Mouse (Mus musculus) WW6 (cell line): ENCODE measurements around the gene 4930404N11Rik.

Experiments used
- DNase-seq: peaks from one replicate; pipeline ENCODE4 v3.0.0-alpha.2; 2013; ENCODE audit warnings: low read depth, low spot score

Gene 4930404N11Rik

GRCm38 (mm10) chr10:81401521-81402226 lies 36.1 kb upstream of the 4930404N11Rik start:
- DNase-seq = peak; percentile 72

- DNase-seq = no peak
Observed at GRCm38 (mm10) chr10:81401205-81401520, 35.5 kb upstream of the 4930404N11Rik start.

- DNase-seq = no peak
Observed at GRCm38 (mm10) chr10:81400371-81401204, 35.0 kb upstream of the 4930404N11Rik start.

- no peak for DNase-seq
Observed at GRCm38 (mm10) chr10:81399798-81400308, 34.2 kb upstream of the 4930404N11Rik start.

GRCm38 (mm10) chr10:81399296-81399695 lies 33.7 kb upstream of the 4930404N11Rik start:
- no peak for DNase-seq

GRCm38 (mm10) chr10:81396749-81397148 lies 31.1 kb upstream of the 4930404N11Rik start:
- no peak for DNase-seq

GRCm38 (mm10) chr10:81395865-81396264 lies 30.2 kb upstream of the 4930404N11Rik start:
- no peak for DNase-seq

- no peak for DNase-seq
Observed at GRCm38 (mm10) chr10:81395127-81395526, 29.5 kb upstream of the 4930404N11Rik start.

GRCm38 (mm10) chr10:81393456-81394063 lies 27.9 kb upstream of the 4930404N11Rik start:
- no peak for DNase-seq

- DNase-seq = no peak
Observed at GRCm38 (mm10) chr10:81392781-81393185, 27.2 kb upstream of the 4930404N11Rik start, which contains the start of gene Smim24. Smim24 (plus strand) TSS chr10:81393051.

GRCm38 (mm10) chr10:81392270-81392669 lies 26.7 kb upstream of the 4930404N11Rik start:
- no peak for DNase-seq

- DNase-seq = no peak
Observed at GRCm38 (mm10) chr10:81390678-81390965, 25.0 kb upstream of the 4930404N11Rik start.

GRCm38 (mm10) chr10:81389801-81390677 lies 24.4 kb upstream of the 4930404N11Rik start:
- DNase-seq = no peak

- no peak for DNase-seq
Observed at GRCm38 (mm10) chr10:81389373-81389772, 23.8 kb upstream of the 4930404N11Rik start.

GRCm38 (mm10) chr10:81388505-81389055 lies 23.0 kb upstream of the 4930404N11Rik start, which contains the start of gene Gm48552:
Gm48552 (plus strand) TSS chr10:81389005.
- no peak for DNase-seq

- no peak for DNase-seq
Observed at GRCm38 (mm10) chr10:81387716-81388115, 22.1 kb upstream of the 4930404N11Rik start.

- no peak for DNase-seq
Observed at GRCm38 (mm10) chr10:81385603-81386306, 20.1 kb upstream of the 4930404N11Rik start.

GRCm38 (mm10) chr10:81384605-81384982 lies 19.0 kb upstream of the 4930404N11Rik start:
- no peak for DNase-seq

- DNase-seq = peak; percentile 96
Observed at GRCm38 (mm10) chr10:81383802-81384604, 18.4 kb upstream of the 4930404N11Rik start, which contains the start of the genes Dohh and Gm48551. Dohh (plus strand) TSS chr10:81384428. Gm48551 (plus strand) TSS chr10:81384466.
